Mouse (Mus musculus) erythroblast, embryonic 14.5 days (primary cell): ENCODE data around the gene Zfp207. TPM values are rescaled to one million over a fixed set of nuclear protein-coding genes. Genes with fewer than 3 reads are reported as not detected.
"Not testable (repeated sequence)": the region's sequence is repeated elsewhere in the genome, so short reads cannot be mapped to it uniquely, and the experiment has no call there.

Source experiments
- H3K27me3 ChIP-seq: 2 replicates; pipeline ENCODE4 v1.6.1; 2012; ENCODE audit warnings: inconsistent platforms; ENCODE audit not compliant: control insufficient read depth
- H3K36me3 ChIP-seq: 2 replicates; pipeline ENCODE4 v1.6.1; 2012; ENCODE audit warnings: mild to moderate bottlenecking, inconsistent platforms; ENCODE audit not compliant: control insufficient read depth
- H3K4me1 ChIP-seq: 2 replicates; pipeline ENCODE4 v1.6.1; 2012; ENCODE audit warnings: inconsistent platforms; ENCODE audit not compliant: control insufficient read depth
- H3K4me3 ChIP-seq: replicated peaks from 2 replicates; pipeline ENCODE3; 2012; ENCODE audit warnings: moderate library complexity, mild to moderate bottlenecking, inconsistent platforms
- H3K9me3 ChIP-seq: 2 replicates; pipeline ENCODE4 v1.6.1; 2012; ENCODE audit warnings: low read length, inconsistent platforms, mixed read lengths; ENCODE audit not compliant: control insufficient read depth
- GATA1 ChIP-seq: IDR thresholded peaks from 2 replicates; pipeline ENCODE4 v1.6.1; 2012; ENCODE audit warnings: low read length, inconsistent platforms, mixed read lengths
- TAL1 ChIP-seq: IDR thresholded peaks from 3 replicates; pipeline ENCODE4 v1.6.1; 2012; ENCODE audit warnings: low read length, inconsistent platforms, mixed read lengths
- polyA plus RNA-seq: library from polyadenylated mRNA; stranded (reverse); fragments of >175 nt; gene quantifications from 2 replicates; pipeline ENCODE4 v1.2.3, GENCODE M21; 2012

Zfp207 gene
- 1.5 and 3.7 TPM in 2 replicates for polyA plus RNA-seq

DNA sequence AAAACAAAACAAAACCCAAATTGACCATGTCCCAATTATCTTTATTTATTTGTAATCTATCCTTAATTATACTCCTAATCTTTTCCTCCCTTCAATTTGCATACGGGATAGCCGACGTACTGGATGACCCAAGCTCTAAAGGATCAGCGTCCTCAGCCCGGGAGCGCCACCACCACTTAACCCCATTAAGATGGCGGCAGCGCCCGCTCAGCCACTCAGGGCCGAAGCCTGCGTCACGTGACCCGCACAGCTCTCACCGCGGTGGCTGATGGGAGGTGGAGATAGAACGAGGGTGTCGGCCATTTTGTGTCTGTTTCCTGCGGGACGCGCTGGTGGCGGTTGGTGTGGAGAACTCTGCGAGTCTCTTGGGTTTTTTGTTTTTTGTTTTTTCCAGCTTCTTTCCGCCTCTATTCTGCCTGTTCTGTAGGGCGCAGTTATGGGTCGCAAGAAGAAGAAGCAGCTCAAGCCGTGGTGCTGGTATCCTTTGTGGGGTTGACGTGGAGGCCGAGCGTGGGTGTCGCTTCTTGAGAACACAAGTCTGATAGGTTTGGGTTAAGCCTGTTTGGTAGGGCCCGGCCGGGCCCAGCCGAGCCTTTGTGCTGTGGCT, at the start of gene Zfp207:
Zfp207 (plus strand) TSS at position 261 of the 607 bp plus-strand sequence.
- H3K27me3 ChIP-seq, result no peaks in the 10 kb centered on the region
- peaks cover 39% of the 10 kb centered on the region for H3K36me3 ChIP-seq
- no peak; the same call in 1 of the 2 replicates for TF ChIP-seq GATA1
- TF ChIP-seq TAL1, result no peak
- H3K4me3 ChIP-seq, result peak within 1 kb of the TSS; percentile 95
- H3K4me1 ChIP-seq, result peaks cover 47% of the 10 kb centered on the region
- H3K9me3 ChIP-seq, result no peaks in the 10 kb centered on the region

DNA sequence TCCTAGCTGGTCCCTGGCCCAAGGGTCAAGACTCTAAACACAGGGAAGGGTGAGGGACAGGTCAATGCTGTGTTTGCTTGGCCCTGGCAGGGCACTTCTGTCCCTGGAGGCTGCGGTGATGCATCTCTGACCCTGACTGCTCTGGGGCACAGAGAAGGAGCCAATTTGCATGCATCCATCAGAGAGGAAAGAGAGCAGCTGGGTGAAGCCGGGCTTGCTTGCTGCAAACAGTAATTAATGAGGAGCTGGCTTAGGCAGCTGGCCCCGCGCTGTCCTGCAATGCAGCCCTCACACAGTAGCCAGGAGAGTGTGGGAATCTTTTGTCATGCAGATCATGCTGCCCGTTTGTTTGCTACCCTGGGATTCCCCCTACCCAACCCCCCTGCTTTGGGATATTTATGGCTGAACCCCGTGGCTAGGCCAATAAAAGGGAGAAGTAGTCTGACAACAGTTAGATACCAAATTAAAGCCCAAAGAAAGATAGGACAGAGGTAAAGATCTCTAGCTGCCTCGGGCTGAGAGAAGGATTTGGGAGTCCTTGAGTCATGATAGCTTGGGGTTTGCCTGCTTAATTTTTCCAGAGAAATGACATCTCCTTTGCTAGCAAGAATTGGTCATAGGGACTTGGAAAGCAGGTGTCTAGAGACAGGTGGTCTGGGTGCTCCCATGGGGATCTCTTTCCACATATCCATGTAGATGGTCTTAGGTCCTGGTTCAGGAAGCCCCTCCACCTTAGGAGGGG, 47.3 kb upstream of the Zfp207 start:
- Histone ChIP-seq H3K4me1 (no peaks in the 10 kb centered on the region), H3K27me3 (peaks cover 16% of the 10 kb centered on the region), H3K4me3 (no peak overlapping the region), H3K9me3 (no peaks in the 10 kb centered on the region), H3K36me3 (no peaks in the 10 kb centered on the region)
- no peak for TF ChIP-seq GATA1
- no peak for TF ChIP-seq TAL1

GRCm38 (mm10) chr11:80336351-80336730, 46.7 kb upstream of the Zfp207 start:
- H3K36me3 ChIP-seq, result no peaks in the 10 kb centered on the region
- TF ChIP-seq TAL1 (no peak), GATA1 (no peak)
- H3K27me3 ChIP-seq, result peaks cover 16% of the 10 kb centered on the region
- H3K4me1 ChIP-seq, result no peaks in the 10 kb centered on the region
- no peaks in the 10 kb centered on the region for H3K9me3 ChIP-seq
- no peak overlapping the region for H3K4me3 ChIP-seq

- Histone ChIP-seq H3K27me3 (no peaks in the 10 kb centered on the region; the same call in 1 of the 2 replicates), H3K4me3 (no peak overlapping the region), H3K4me1 (no peaks in the 10 kb centered on the region), H3K36me3 (no peaks in the 10 kb centered on the region), H3K9me3 (no peaks in the 10 kb centered on the region)
- TF ChIP-seq TAL1 (no peak), GATA1 (no peak)
Measured at GRCm38 (mm10) chr11:80342482-80342881, 40.6 kb upstream of the Zfp207 start.

DNA sequence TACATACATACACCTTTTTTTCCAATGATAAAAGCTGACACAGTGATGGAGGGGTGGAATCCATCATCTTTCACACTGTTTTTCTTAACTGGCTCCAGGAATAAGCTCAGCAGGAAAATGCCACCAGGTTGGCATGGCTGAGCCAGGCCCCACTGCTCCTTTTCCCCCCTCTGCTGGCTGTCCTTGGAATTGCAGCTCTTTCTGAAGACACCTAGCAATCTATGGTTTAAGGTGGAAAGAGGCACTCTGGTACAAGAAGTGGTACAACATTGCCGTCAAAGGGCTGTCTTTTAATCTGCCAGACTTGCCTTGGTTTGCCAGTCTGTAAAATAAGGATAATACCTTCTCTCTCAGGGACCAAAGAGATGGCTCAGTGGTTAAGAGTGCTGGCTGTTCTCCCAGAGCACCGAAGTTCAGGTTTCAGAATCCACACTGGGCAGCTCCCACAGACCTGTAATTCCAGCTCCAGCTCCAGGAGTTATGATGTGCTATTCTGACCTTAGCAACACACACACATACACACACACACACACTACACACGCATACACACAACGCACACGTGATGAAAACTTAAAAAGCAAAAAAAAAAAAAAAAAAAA, 31.1 kb upstream of the Zfp207 start:
- H3K4me3 ChIP-seq, result no peak overlapping the region
- H3K27me3 ChIP-seq, result no peaks in the 10 kb centered on the region
- no peaks in the 10 kb centered on the region for H3K36me3 ChIP-seq
- TF ChIP-seq TAL1, result no peak
- TF ChIP-seq GATA1, result no peak
- no peaks in the 10 kb centered on the region for H3K4me1 ChIP-seq
- H3K9me3 ChIP-seq, result no peaks in the 10 kb centered on the region

DNA sequence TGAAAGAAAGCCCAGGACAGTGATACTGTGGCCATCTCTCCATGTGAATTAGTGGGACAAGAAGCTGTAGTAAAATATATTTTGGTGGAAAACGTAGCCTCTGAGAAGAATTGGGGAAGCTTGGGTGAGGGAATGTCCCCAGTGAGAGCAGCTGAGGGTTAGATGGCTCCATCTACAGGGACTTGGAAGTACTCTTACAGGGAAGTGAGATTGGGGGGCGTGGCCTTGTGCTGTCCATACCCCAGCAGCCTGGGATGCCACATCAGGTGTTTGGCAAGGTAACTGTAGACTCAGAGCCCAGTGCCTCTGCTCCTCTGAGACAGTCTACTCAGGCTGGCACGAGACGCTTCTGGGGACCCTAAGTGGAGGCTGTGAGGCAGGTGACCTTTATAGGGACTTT, 28.2 kb upstream of the Zfp207 start:
- Histone ChIP-seq H3K27me3 (no peaks in the 10 kb centered on the region), H3K4me3 (no peak overlapping the region), H3K4me1 (no peaks in the 10 kb centered on the region), H3K9me3 (no peaks in the 10 kb centered on the region), H3K36me3 (peaks cover 2% of the 10 kb centered on the region; the same call in 1 of the 2 replicates)
- TF ChIP-seq TAL1, result no peak
- no peak for TF ChIP-seq GATA1

DNA sequence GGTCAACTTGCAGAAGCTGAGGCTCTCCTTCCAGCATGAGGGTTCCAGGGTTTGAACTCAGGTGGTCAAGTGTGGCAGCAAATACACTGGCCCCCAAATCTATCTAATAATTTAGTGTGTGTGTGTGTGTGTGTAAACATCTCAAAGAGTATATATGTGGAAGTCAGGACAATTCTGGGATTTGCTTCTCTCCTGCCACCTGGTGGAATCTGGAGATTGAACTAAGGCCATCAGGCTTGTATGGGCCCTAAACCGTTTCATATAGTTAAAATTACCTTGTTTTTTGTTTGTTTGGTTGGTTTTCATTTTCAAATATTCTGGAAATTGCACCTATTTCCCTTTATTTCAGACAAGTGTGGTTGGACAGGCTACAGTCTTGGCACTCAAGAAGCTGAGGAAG, 14.1 kb upstream of the Zfp207 start:
- no peaks in the 10 kb centered on the region for H3K27me3 ChIP-seq
- H3K4me1 ChIP-seq, result no peaks in the 10 kb centered on the region
- peaks cover 70% of the 10 kb centered on the region for H3K36me3 ChIP-seq
- H3K9me3 ChIP-seq, result no peaks in the 10 kb centered on the region
- H3K4me3 ChIP-seq, result no peak overlapping the region
- TF ChIP-seq TAL1 (no peak), GATA1 (no peak)

GRCm38 (mm10) chr11:80376651-80377050, 6.4 kb upstream of the Zfp207 start:
- no peak for TF ChIP-seq GATA1
- TF ChIP-seq TAL1, result no peak
- peak overlapping the region; percentile 86 for H3K4me3 ChIP-seq
- H3K4me1 ChIP-seq, result peaks cover 24% of the 10 kb centered on the region
- H3K36me3 ChIP-seq, result peaks cover 42% of the 10 kb centered on the region
- H3K27me3 ChIP-seq, result no peaks in the 10 kb centered on the region
- no peaks in the 10 kb centered on the region for H3K9me3 ChIP-seq

- TF ChIP-seq TAL1 (no peak), GATA1 (no peak)
- H3K27me3 ChIP-seq, result no peaks in the 10 kb centered on the region
Measured at GRCm38 (mm10) chr11:80377712-80378451, 5.2 kb upstream of the Zfp207 start, which contains the start of gene 5730455P16Rik. Gene 5730455P16Rik, minus strand, starts transcription at chr11:80378034.

DNA sequence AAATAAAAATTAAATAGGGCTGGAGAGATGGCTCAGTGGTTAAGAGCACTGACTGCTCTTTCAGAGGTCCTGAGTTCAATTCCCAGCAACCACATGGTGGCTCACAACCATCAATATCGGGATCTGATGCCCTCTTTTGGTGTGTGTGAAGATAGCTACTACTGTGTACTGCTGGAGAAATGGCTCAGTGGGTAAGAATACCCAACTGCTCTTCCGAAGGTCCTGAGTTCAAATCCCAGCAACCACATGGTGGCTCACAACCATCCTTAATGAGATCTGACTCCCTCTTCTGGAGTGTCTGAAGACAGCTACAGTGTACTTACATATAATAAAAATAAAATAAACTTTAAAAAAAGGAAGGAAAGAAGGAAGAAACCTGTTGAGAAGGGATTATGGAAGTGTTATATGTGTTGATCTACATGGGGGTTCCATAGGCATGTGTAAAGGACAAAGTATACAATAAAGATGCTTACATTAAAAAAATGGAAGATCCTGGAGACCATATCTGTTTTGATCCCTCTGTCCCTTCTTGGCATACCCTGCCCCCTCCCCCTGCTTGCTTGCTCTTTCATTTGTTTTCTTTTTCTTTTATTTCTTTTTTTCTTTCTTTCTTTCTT, 4.5 kb upstream of the Zfp207 start:
- H3K4me1 ChIP-seq, result peaks cover 34% of the 10 kb centered on the region
- H3K9me3 ChIP-seq, H3K27me3 ChIP-seq: not testable (repeated sequence)
- peaks cover 24% of the 10 kb centered on the region for H3K36me3 ChIP-seq
- peak overlapping the region; percentile 86 for H3K4me3 ChIP-seq

More at GRCm38 (mm10) chr11:80377712-80378451, 5.2 kb upstream of the Zfp207 start, which contains the start of gene 5730455P16Rik:
- H3K36me3 ChIP-seq, result peaks cover 30% of the 10 kb centered on the region
- peaks cover 34% of the 10 kb centered on the region for H3K4me1 ChIP-seq
- H3K4me3 ChIP-seq, result peak within 1 kb of the TSS; percentile 86
- H3K9me3 ChIP-seq, result no peaks in the 10 kb centered on the region

DNA sequence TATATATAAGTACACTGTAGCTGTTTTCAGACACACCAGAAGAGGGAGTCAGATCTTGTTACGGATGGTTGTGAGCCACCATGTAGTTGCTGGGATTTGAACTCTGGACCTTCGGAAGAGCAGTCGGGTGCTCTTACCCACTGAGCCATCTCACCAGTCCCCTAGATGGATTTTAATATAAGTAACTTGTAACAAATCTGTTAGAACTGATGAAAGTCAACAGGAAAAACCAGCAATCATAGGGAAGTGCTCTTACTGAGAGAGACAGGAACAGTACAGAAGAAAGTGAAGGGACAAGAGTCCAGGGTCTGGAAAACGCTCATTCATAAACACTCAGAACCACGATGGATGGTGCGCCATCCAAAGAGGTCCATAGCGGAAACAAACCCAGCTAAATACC, 3.9 kb upstream of the Zfp207 start:
- not testable (repeated sequence) for H3K27me3 ChIP-seq, H3K9me3 ChIP-seq, H3K4me3 ChIP-seq
- peaks cover 17% of the 10 kb centered on the region for H3K36me3 ChIP-seq
- H3K4me1 ChIP-seq, result peaks cover 34% of the 10 kb centered on the region
